Mouse (Mus musculus): ENCODE data around the gene Ncf2.

Ncf2 gene

GRCm38 (mm10) chr1:152835061-152835460 lies 35.1 kb downstream of the Ncf2 start:
- no peak for DNase-seq

- no peak for DNase-seq
These were observed 38.2 kb downstream of the Ncf2 start for GRCm38 (mm10) chr1:152838026-152838702.

- no peak for DNase-seq
These were observed 38.8 kb downstream of the Ncf2 start for GRCm38 (mm10) chr1:152838841-152839240.

DNA sequence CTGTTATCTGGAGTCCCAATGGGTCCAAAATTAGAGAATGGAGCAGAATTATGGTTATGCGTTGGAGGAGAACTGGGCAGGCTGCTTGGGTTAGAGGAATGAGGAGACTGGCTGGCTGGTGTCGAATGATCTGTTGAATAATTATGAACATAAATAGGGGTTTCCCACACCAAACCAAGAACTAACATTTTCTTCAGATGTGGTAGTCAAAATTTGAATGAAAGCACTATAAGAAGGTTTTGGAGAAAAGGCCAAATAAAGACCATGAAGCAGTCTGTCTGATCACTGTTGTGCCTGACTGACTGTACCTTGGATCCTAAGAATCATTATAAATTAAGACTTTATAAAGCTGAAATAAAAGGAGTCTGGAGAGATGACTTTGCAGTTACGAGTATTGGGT lies 40.3 kb downstream of the Ncf2 start:
- no peak for DNase-seq

GRCm38 (mm10) chr1:152841057-152841456 lies 41.1 kb downstream of the Ncf2 start:
- DNase-seq, result no peak

DNA sequence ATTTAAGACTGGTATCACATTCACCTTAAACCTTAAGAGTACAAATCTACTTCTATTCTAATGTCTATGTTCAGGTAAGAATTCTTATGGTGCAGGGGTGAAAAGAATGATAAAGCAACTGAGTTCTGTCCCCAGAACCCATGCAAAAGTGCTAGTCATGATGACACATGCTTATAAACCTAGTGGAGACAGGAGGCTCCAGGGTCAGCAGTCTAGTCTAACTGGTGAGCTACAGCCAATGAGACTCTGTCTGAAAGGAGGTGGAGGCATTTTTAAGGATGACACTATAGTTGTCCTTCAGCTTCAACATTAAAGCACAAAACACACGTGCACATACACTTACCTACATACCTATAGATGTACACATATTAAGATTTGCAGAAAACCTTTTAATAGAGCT lies 44.6 kb downstream of the Ncf2 start:
- DNase-seq, result no peak

- no peak for DNase-seq
These were observed 45.3 kb downstream of the Ncf2 start for GRCm38 (mm10) chr1:152845211-152845730.

- no peak for DNase-seq
These were observed 46.9 kb downstream of the Ncf2 start for GRCm38 (mm10) chr1:152846856-152847255.

DNA sequence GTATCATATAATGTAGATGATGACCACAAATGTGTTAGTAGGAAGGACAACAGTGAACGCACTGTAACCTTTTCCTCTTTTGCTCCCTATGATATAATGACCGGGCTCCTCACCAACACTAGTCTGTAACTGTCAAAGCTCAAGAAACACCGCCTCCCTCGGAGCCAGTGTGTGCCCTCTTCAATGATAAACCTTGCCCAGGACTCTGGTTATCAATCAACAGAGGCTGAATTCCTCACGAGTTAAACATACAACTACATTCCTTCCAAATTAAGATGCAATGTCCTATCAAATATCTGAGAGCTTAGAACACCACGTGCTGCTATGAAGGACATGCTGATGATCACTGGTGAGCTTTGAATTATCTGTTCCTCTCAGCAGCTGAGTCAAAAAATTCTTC lies 69.9 kb downstream of the Ncf2 start:
- DNase-seq, result no peak

GRCm38 (mm10) chr1:152871031-152871430 lies 71.0 kb downstream of the Ncf2 start:
- DNase-seq, result no peak

All from liver (tissue).